Mouse (Mus musculus) CH12.LX (cell line): ENCODE measurements around the gene Rffl. TPM values are rescaled to one million over a fixed set of nuclear protein-coding genes. Genes with fewer than 3 reads are reported as not detected.

Source experiments
- DNase-seq: peaks from one replicate; pipeline ENCODE4 v3.0.0-alpha.2; 2013; ENCODE audit errors: extremely low read depth
- H3K27ac ChIP-seq: 2 replicates; pipeline ENCODE4 v1.5.1; 2012; ENCODE audit warnings: low read depth, mild to moderate bottlenecking, control low read depth, moderate library complexity; ENCODE audit not compliant: insufficient read depth
- H3K27me3 ChIP-seq: replicated peaks from 2 replicates; pipeline ENCODE3; 2012; ENCODE audit warnings: inconsistent platforms
- H3K36me3 ChIP-seq, 2 experiments: replicated peaks in 1 of 2; 2 replicates each; pipeline versions ENCODE3 to v1.6.1; 2012; ENCODE audit warnings: inconsistent platforms in 1 of 2, low read length in 1 of 2, mild to moderate bottlenecking in 1 of 2, mixed read lengths in 1 of 2, moderate library complexity in 1 of 2; ENCODE audit not compliant: control insufficient read depth in 1 of 2, insufficient read depth in 1 of 2
- H3K4me1 ChIP-seq, 2 experiments: 2 replicates each; pipeline ENCODE4 v1.6.1; 2012; ENCODE audit warnings: inconsistent platforms in 1 of 2, moderate library complexity in 1 of 2; ENCODE audit not compliant: insufficient read depth in 2 of 2, control insufficient read depth in 1 of 2
- H3K4me2 ChIP-seq: 2 replicates; pipeline ENCODE4 v1.6.1; 2012; ENCODE audit warnings: low read depth, mild to moderate bottlenecking, control low read depth; ENCODE audit not compliant: poor library complexity, insufficient read depth, severe bottlenecking
- H3K4me3 ChIP-seq, 3 experiments: fragments of 150-350 bp in 1 of 3; sonication (generic) in 1 of 3; replicated peaks in 1 of 3; 2 replicates each; pipeline versions ENCODE3 to v1.5.1; 2011 to 2012; ENCODE audit warnings: low read depth in 2 of 3, low read length in 2 of 3, mild to moderate bottlenecking in 2 of 3, moderate library complexity in 2 of 3, control low read depth in 1 of 3, improper control_type of control experiment in 1 of 3, inconsistent platforms in 1 of 3, mixed read lengths in 1 of 3; ENCODE audit not compliant: poor library complexity in 1 of 3
- H3K79me2 ChIP-seq: replicated peaks from 2 replicates; pipeline ENCODE4 v1.6.1; 2012; ENCODE audit warnings: mild to moderate bottlenecking, moderate library complexity; ENCODE audit not compliant: control insufficient read depth, poor library complexity, insufficient read depth, severe bottlenecking; ENCODE audit errors: extremely low read depth
- H3K9ac ChIP-seq: 2 replicates; pipeline ENCODE4 v1.6.1; 2012; ENCODE audit warnings: low read depth, mild to moderate bottlenecking, control low read depth, moderate library complexity; ENCODE audit not compliant: insufficient read depth
- H3K9me3 ChIP-seq: replicated peaks from 2 replicates; pipeline ENCODE3; 2012; ENCODE audit warnings: low read length, inconsistent platforms, mixed read lengths
- CTCF ChIP-seq, 2 experiments: IDR thresholded peaks in 1 of 2; conservative IDR thresholded peaks in 1 of 2; 2 replicates each; pipeline ENCODE4 v1.5.1; 2011 to 2012; ENCODE audit warnings: low read depth in 2 of 2, low read length in 2 of 2, improper control_type of control experiment in 1 of 2, inconsistent platforms in 1 of 2, mild to moderate bottlenecking in 1 of 2, moderate library complexity in 1 of 2
- ELF1 ChIP-seq: IDR thresholded peaks from 2 replicates; pipeline ENCODE4 v1.6.1; 2014; ENCODE audit warnings: low read depth, mild to moderate bottlenecking, inconsistent platforms, low read length, improper control_type of control experiment
- EP300 ChIP-seq: IDR thresholded peaks from 2 replicates; pipeline ENCODE4 v1.6.1; 2011; ENCODE audit warnings: low read length, improper control_type of control experiment
- ETS1 ChIP-seq: conservative IDR thresholded peaks from 2 replicates; pipeline ENCODE4 v1.6.1; 2012; ENCODE audit warnings: low read depth, mild to moderate bottlenecking, inconsistent platforms, low read length, improper control_type of control experiment, moderate library complexity
- GABPA ChIP-seq: IDR thresholded peaks from 2 replicates; pipeline ENCODE4 v1.6.1; 2012; ENCODE audit warnings: low read depth, low read length, improper control_type of control experiment, inconsistent platforms; ENCODE audit not compliant: insufficient replicate concordance
- JUND ChIP-seq: conservative IDR thresholded peaks from 2 replicates; pipeline ENCODE4 v1.6.1; 2011; ENCODE audit warnings: low read depth, low read length, improper control_type of control experiment
- KAT2A ChIP-seq: IDR thresholded peaks from 2 replicates; pipeline ENCODE4 v1.6.1; 2012; ENCODE audit warnings: low read length, improper control_type of control experiment, inconsistent platforms; ENCODE audit not compliant: insufficient replicate concordance
- MAFK ChIP-seq: IDR thresholded peaks from 2 replicates; pipeline ENCODE4 v1.6.1; 2011; ENCODE audit warnings: low read length, improper control_type of control experiment; ENCODE audit not compliant: insufficient replicate concordance
- MEF2A ChIP-seq: IDR thresholded peaks from 2 replicates; pipeline ENCODE4 v1.6.1; 2014; ENCODE audit warnings: low read depth, mild to moderate bottlenecking, inconsistent platforms, low read length, improper control_type of control experiment, borderline replicate concordance
- NELFE ChIP-seq: IDR thresholded peaks from 2 replicates; pipeline ENCODE4 v1.6.1; 2011; ENCODE audit warnings: low read depth, low read length, improper control_type of control experiment
- NRF1 ChIP-seq: IDR thresholded peaks from 2 replicates; pipeline ENCODE4 v1.6.1; 2014; ENCODE audit warnings: low read depth, mild to moderate bottlenecking, inconsistent platforms, low read length, improper control_type of control experiment, moderate library complexity
- PAX5 ChIP-seq: IDR thresholded peaks from 2 replicates; pipeline ENCODE4 v1.6.1; 2012; ENCODE audit warnings: low read length, inconsistent platforms, mixed read lengths
- POLR2A ChIP-seq: IDR thresholded peaks from 2 replicates; pipeline ENCODE4 v1.6.1; 2011; ENCODE audit warnings: low read depth, mild to moderate bottlenecking, improper control_type of control experiment, low read length
- RAD21 ChIP-seq: IDR thresholded peaks from 2 replicates; pipeline ENCODE4 v1.6.1; 2011; ENCODE audit warnings: low read depth, mild to moderate bottlenecking, low read length, improper control_type of control experiment, moderate library complexity
- SIN3A ChIP-seq: IDR thresholded peaks from 2 replicates; pipeline ENCODE4 v1.6.1; 2012; ENCODE audit warnings: low read length, improper control_type of control experiment, inconsistent platforms
- SMC3 ChIP-seq: IDR thresholded peaks from 2 replicates; pipeline ENCODE4 v1.6.1; 2011; ENCODE audit warnings: low read depth, low read length, improper control_type of control experiment
- TBP ChIP-seq: conservative IDR thresholded peaks from 2 replicates; pipeline ENCODE4 v1.6.1; 2011; ENCODE audit warnings: low read depth, low read length, improper control_type of control experiment
- TCF12 ChIP-seq: IDR thresholded peaks from 2 replicates; pipeline ENCODE4 v1.6.1; 2014; ENCODE audit warnings: low read depth, mild to moderate bottlenecking, inconsistent platforms, low read length, improper control_type of control experiment
- USF1 ChIP-seq: IDR thresholded peaks from 2 replicates; pipeline ENCODE4 v1.6.1; 2014; ENCODE audit warnings: low read depth, mild to moderate bottlenecking, inconsistent platforms, low read length, improper control_type of control experiment
- USF2 ChIP-seq: conservative IDR thresholded peaks from 2 replicates; pipeline ENCODE4 v1.6.1; 2011; ENCODE audit warnings: low read depth, low read length, improper control_type of control experiment
- ZC3H11A ChIP-seq: IDR thresholded peaks from 2 replicates; pipeline ENCODE4 v1.6.1; 2012; ENCODE audit warnings: low read depth, mild to moderate bottlenecking, inconsistent platforms, low read length, improper control_type of control experiment
- ZKSCAN1 ChIP-seq: IDR thresholded peaks from 2 replicates; pipeline ENCODE4 v1.6.1; 2012; ENCODE audit warnings: low read depth, inconsistent platforms, low read length, improper control_type of control experiment, borderline replicate concordance
- ZMIZ1 ChIP-seq: IDR thresholded peaks from 2 replicates; pipeline ENCODE4 v1.6.1; 2012; ENCODE audit warnings: low read depth, mild to moderate bottlenecking, inconsistent platforms, low read length, improper control_type of control experiment
- ZNF384 ChIP-seq: IDR thresholded peaks from 2 replicates; pipeline ENCODE4 v1.6.1; 2012; ENCODE audit warnings: low read depth, low read length, improper control_type of control experiment, inconsistent platforms
- dilution Hi-C: fragments of 300-500 bp; cut with MboI; formaldehyde crosslinking; loops from 2 replicates; pipeline ENCODE4 v1.14.3; 2020; ENCODE audit warnings: low sequenced_read_pairs; ENCODE audit not compliant: extremely low pct_unique_long_range_greater_than_20kb, extremely low pct_ligation_motif_present
- in situ Hi-C: fragments of 300-500 bp; cut with MboI; formaldehyde crosslinking; loops from 3 replicates; pipeline ENCODE4 v1.14.3; 2019; ENCODE audit warnings: low sequenced_read_pairs, low pct_ligation_motif_present, low pct_unique_long_range_greater_than_20kb, mixed read lengths
- polyA plus RNA-seq: library from polyadenylated mRNA; unstranded; fragments of >175 nt; gene quantifications from 2 replicates; pipeline ENCODE4 v1.2.1, GENCODE M21; 2012; ENCODE audit warnings: low read depth; ENCODE audit not compliant: insufficient read length
- total RNA-seq, 2 experiments: library from RNA; depleted of rRNA; stranded (reverse); fragments of 300-350 nt in 1 of 2; fragments of >200 nt in 1 of 2; gene quantifications; 2 replicates each; pipeline ENCODE4 v1.2.3; 2012 to 2014

Rffl gene
- total and polyA plus RNA-seq, 3 experiments = 1.2 to 16.5 (median 3.0) TPM

DNA sequence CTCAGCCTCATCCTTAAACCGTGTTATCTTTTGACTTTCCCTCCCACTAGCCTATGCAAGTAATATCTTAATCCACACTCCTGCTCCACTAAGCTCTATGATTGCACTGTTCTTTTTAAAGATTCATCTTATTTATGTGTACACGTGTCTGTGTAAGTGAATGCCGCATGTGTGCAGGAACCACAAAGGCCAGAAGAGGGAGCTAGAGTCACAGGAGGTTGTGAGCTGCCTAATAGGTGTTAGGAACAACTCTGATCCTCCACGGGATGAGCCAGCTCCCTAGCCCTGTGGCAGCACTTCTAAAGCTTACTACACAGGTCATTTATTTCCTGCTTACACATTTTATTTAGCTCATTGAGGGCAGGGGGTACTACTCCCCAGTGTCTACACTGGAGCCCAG lies 51.7 kb downstream of the Rffl start (continued):
- no peak for TF ChIP-seq ZMIZ1
- no peak for TF ChIP-seq NRF1
- TF ChIP-seq SIN3A = peak; percentile 58; the same call in 1 of the 2 replicates
- TF ChIP-seq ETS1 = no peak
- no peak for TF ChIP-seq TCF12
- no peak for TF ChIP-seq GABPA
- no peak for TF ChIP-seq KAT2A
- no peak for TF ChIP-seq ZKSCAN1
- 0 out of 2 replicates have a peak, but pooled peaks have one; percentile 4 for TF ChIP-seq MAFK

DNA sequence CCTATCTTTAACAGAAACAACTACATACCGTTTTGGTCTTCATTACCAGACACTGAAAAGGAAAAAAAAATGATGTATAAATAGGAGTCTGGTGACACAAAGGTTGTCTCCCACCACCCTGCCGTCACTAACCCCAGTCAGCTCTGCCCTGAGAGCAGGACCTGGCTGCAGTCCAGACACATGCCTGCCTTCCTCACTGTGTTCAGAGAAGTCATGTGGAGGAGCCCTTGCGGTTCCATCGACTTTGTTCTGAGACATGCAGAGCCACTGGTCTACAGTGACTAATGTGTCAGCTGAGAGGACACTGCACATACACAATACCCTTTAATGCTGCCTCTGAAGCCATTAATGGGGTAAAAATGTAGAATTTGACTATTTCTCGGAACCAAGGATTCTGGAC lies 62.5 kb downstream of the Rffl start:
- Histone ChIP-seq H3K4me1 (peaks cover 0 to 7% of the 10 kb centered on the region in 2 experiments; a peak in 2 of 4 replicates), H3K36me3 (peaks cover 50 to 54% of the 10 kb centered on the region in 2 experiments), H3K27me3 (no peaks in the 10 kb centered on the region), H3K79me2 (no peaks in the 10 kb centered on the region), H3K27ac (no peak overlapping the region), H3K4me2 (no peak overlapping the region), H3K9me3 (no peaks in the 10 kb centered on the region), H3K9ac (no peak overlapping the region), H3K4me3 (no peak overlapping the region)
- TF ChIP-seq ZMIZ1 = no peak
- no peak for TF ChIP-seq PAX5
- no peak for TF ChIP-seq ZNF384
- TF ChIP-seq USF2 = no peak
- no peak for TF ChIP-seq EP300
- no peak for TF ChIP-seq SMC3
- no peak for TF ChIP-seq POLR2A
- no peak for TF ChIP-seq MEF2A
- no peak for TF ChIP-seq ELF1
- TF ChIP-seq CTCF (conservative IDR thresholded peaks at IDR 0.05 in 1 of 2, IDR thresholded peaks at IDR 0.05 in 1 of 2; ENCODE audit: low read depth in 2 of 2, low read length in 2 of 2) = no peak
- no peak for TF ChIP-seq MAFK
- TF ChIP-seq ETS1 = no peak
- no peak for TF ChIP-seq JUND
- no peak for TF ChIP-seq KAT2A
- no peak for TF ChIP-seq NELFE
- no peak for TF ChIP-seq ZC3H11A
- TF ChIP-seq TBP = no peak
- TF ChIP-seq USF1 = no peak
- no peak for TF ChIP-seq RAD21
- in situ Hi-C loops (no loop called here), dilution Hi-C loops (no loop called here)
- no peak for DNase-seq
